Mouse (Mus musculus): ENCODE data around the gene Gm20388. TPM values are rescaled to one million over a fixed set of nuclear protein-coding genes. Genes with fewer than 3 reads are reported as not detected.
"Not testable (repeated sequence)": the region's sequence is repeated elsewhere in the genome, so short reads cannot be mapped to it uniquely, and the experiment has no call there.

Gene Gm20388
- polyA plus RNA-seq, 1 experiment from 2014 or later: not detected

GRCm38 (mm10) chr8:123600666-123601172 lies 3690.1 kb downstream of the Gm20388 start:
- not testable (repeated sequence) for H3K27me3 ChIP-seq; ATAC-seq (ENCODE audit: low read depth); H3K4me1 ChIP-seq (replicated peaks); H3K36me3 ChIP-seq; H3K9ac ChIP-seq; H3K4me2 ChIP-seq; H3K27ac ChIP-seq; H3K4me3 ChIP-seq (replicated peaks); H3K9me3 ChIP-seq (replicated peaks)
- DNase-seq: peak; percentile 14
- 60% methylated on average over 15 of the region's 19 CpGs for WGBS (ENCODE audit: insufficient replicate concordance)

GRCm38 (mm10) chr8:123601457-123601856 lies 3690.8 kb downstream of the Gm20388 start:
- not testable (repeated sequence) for H3K27me3 ChIP-seq; H3K9ac ChIP-seq; H3K9me3 ChIP-seq (replicated peaks); H3K36me3 ChIP-seq; H3K4me3 ChIP-seq (replicated peaks); H3K4me2 ChIP-seq; DNase-seq; H3K4me1 ChIP-seq (replicated peaks); ATAC-seq (ENCODE audit: low read depth); H3K27ac ChIP-seq
- WGBS (ENCODE audit: insufficient replicate concordance): no CpG with 5 or more reads among the region's 40 CpGs

DNA sequence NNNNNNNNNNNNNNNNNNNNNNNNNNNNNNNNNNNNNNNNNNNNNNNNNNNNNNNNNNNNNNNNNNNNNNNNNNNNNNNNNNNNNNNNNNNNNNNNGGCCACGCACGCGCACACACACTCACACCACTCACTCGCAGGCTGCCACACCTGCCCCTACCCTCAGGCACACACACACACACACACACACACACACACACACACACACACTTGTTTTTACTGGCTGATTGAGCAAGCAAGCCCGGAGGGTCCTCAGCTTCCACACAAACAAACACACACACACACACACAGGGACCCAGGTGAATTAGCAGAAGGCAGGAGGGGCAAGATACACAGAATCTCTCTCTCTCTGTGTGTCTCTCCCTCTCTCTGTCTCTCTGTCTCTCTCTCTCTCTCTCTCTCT lies 3702.0 kb downstream of the Gm20388 start:
- not testable (repeated sequence) for H3K27ac ChIP-seq

DNA sequence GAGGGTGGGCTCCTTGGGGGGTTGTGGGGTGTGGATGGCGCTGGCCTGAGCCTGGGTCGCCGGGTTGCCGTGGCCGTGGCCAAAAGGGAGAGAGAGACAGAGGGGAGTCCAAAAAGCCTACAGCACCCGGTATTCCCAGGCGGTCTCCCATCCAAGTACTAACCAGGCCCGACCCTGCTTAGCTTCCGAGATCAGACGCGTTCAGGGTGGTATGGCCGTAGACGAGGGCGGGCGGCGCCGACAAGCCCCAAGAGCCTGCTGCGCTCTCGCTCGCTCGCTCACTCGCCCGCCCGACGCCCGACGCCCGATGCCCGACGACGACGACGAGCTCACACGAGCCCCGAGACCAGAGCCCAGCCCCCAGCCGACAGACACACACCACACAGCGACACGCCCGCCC lies 3712.9 kb downstream of the Gm20388 start:
- H3K27me3 ChIP-seq: peaks cover 44% of the 10 kb centered on the region

More for the DNA sequence above, 3702.0 kb downstream of the Gm20388 start:
- H3K4me3 ChIP-seq (replicated peaks); DNase-seq; H3K36me3 ChIP-seq; H3K27me3 ChIP-seq; H3K4me1 ChIP-seq (replicated peaks); H3K9me3 ChIP-seq (replicated peaks); H3K4me2 ChIP-seq; H3K9ac ChIP-seq; ATAC-seq (ENCODE audit: low read depth): not testable (repeated sequence)
- 68% methylated on average over 4 of the region's 5 CpGs for WGBS (ENCODE audit: insufficient replicate concordance)

GRCm38 (mm10) chr8:123624274-123624673 lies 3713.6 kb downstream of the Gm20388 start:
- Histone ChIP-seq H3K4me1 (replicated peaks) (peaks cover 11% of the 10 kb centered on the region), H3K27me3 (peaks cover 48% of the 10 kb centered on the region), H3K27ac (no peak overlapping the region), H3K4me2 (no peak overlapping the region), H3K36me3 (no peaks in the 10 kb centered on the region), H3K4me3 (replicated peaks) (no peak overlapping the region), H3K9ac (no peak overlapping the region), H3K9me3 (replicated peaks) (no peaks in the 10 kb centered on the region)
- ATAC-seq (ENCODE audit: low read depth) (no peak), DNase-seq (no peak)
- 66% methylated on average over 5 of the region's 5 CpGs for WGBS (ENCODE audit: insufficient replicate concordance)

More for the DNA sequence above, 3712.9 kb downstream of the Gm20388 start:
- H3K4me2 ChIP-seq; H3K4me3 ChIP-seq (replicated peaks); H3K4me1 ChIP-seq (replicated peaks); H3K9me3 ChIP-seq (replicated peaks); DNase-seq; H3K36me3 ChIP-seq; H3K9ac ChIP-seq; H3K27ac ChIP-seq: not testable (repeated sequence)
- WGBS (ENCODE audit: insufficient replicate concordance): no CpG with 5 or more reads among the region's 39 CpGs
- ATAC-seq (ENCODE audit: low read depth): 0 out of 2 replicates have a peak, but pooled peaks have one; percentile 43

DNA sequence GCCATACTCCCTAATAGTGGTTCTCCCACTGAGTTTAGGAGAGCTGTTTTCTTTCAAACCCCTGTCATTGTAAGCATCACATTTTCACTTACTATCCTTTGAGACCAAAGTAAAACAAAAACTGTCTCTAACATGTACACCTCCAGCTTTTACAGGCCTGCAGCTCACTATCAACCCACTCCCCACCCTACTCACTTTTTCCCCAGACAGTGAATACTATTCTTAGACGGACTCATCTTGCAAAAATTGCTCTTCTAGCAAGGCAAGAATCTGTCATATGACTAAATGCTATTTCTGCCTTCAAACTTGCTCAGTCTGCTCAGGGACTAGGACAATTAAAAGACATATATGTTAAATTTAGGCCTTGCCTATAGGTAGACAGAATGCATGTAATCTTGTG lies 3714.1 kb downstream of the Gm20388 start:
- no peak overlapping the region for H3K4me3 ChIP-seq (replicated peaks)
- H3K9ac ChIP-seq: no peak overlapping the region
- peaks cover 52% of the 10 kb centered on the region for H3K27me3 ChIP-seq
- no peak overlapping the region for H3K4me2 ChIP-seq
- WGBS (ENCODE audit: insufficient replicate concordance): 40% methylated on average over 1 of the region's 1 CpGs
- no peaks in the 10 kb centered on the region for H3K9me3 ChIP-seq (replicated peaks)
- H3K4me1 ChIP-seq (replicated peaks): peaks cover 12% of the 10 kb centered on the region
- DNase-seq: no peak
- ATAC-seq (ENCODE audit: low read depth): no peak
- H3K36me3 ChIP-seq: no peaks in the 10 kb centered on the region
- no peak overlapping the region for H3K27ac ChIP-seq

- no peak overlapping the region for H3K9ac ChIP-seq
- H3K4me3 ChIP-seq (replicated peaks): no peak overlapping the region
- no peak overlapping the region for H3K27ac ChIP-seq
- peaks cover 12% of the 10 kb centered on the region for H3K4me1 ChIP-seq (replicated peaks)
- WGBS (ENCODE audit: insufficient replicate concordance): 16% methylated on average over 2 of the region's 2 CpGs
- H3K27me3 ChIP-seq: peaks cover 57% of the 10 kb centered on the region
- H3K9me3 ChIP-seq (replicated peaks): no peaks in the 10 kb centered on the region
- no peaks in the 10 kb centered on the region for H3K36me3 ChIP-seq
- no peak overlapping the region for H3K4me2 ChIP-seq
- no peak for ATAC-seq (ENCODE audit: low read depth)
- no peak for DNase-seq
Measured at GRCm38 (mm10) chr8:123625717-123626116, 3715.1 kb downstream of the Gm20388 start.

GRCm38 (mm10) chr8:123627410-123628147 lies 3716.9 kb downstream of the Gm20388 start:
- H3K36me3 ChIP-seq: no peaks in the 10 kb centered on the region
- H3K9ac ChIP-seq: no peak overlapping the region
- no peaks in the 10 kb centered on the region for H3K9me3 ChIP-seq (replicated peaks)
- no peak for DNase-seq
- ATAC-seq (ENCODE audit: low read depth): no peak
- no peak overlapping the region for H3K27ac ChIP-seq
- peaks cover 12% of the 10 kb centered on the region for H3K4me1 ChIP-seq (replicated peaks)
- H3K4me3 ChIP-seq (replicated peaks): no peak overlapping the region
- peaks cover 57% of the 10 kb centered on the region for H3K27me3 ChIP-seq
- 46% methylated on average over 6 of the region's 6 CpGs for WGBS (ENCODE audit: insufficient replicate concordance)
- H3K4me2 ChIP-seq: no peak overlapping the region

GRCm38 (mm10) chr8:123628253-123628967 lies 3717.8 kb downstream of the Gm20388 start:
- H3K36me3 ChIP-seq: no peaks in the 10 kb centered on the region
- H3K4me2 ChIP-seq: peak overlapping the region; percentile 42
- DNase-seq: no peak
- H3K27ac ChIP-seq: no peak overlapping the region
- peaks cover 12% of the 10 kb centered on the region for H3K4me1 ChIP-seq (replicated peaks)
- H3K27me3 ChIP-seq: peaks cover 57% of the 10 kb centered on the region
- H3K9me3 ChIP-seq (replicated peaks): no peaks in the 10 kb centered on the region
- WGBS (ENCODE audit: insufficient replicate concordance): 2% methylated on average over 8 of the region's 8 CpGs
- H3K9ac ChIP-seq: no peak overlapping the region
- peak overlapping the region; percentile 23 for H3K4me3 ChIP-seq (replicated peaks)
- ATAC-seq (ENCODE audit: low read depth): no peak

- H3K4me1 ChIP-seq (replicated peaks): peaks cover 12% of the 10 kb centered on the region
- no peak for ATAC-seq (ENCODE audit: low read depth)
- peak overlapping the region; percentile 42 for H3K4me2 ChIP-seq
- no peak overlapping the region for H3K9ac ChIP-seq
- H3K27ac ChIP-seq: no peak overlapping the region
- 8% methylated on average over 19 of the region's 19 CpGs for WGBS (ENCODE audit: insufficient replicate concordance)
- peak overlapping the region; percentile 23 for H3K4me3 ChIP-seq (replicated peaks)
- peak; percentile 43 for DNase-seq
- H3K36me3 ChIP-seq: no peaks in the 10 kb centered on the region
- H3K9me3 ChIP-seq (replicated peaks): no peaks in the 10 kb centered on the region
- peaks cover 57% of the 10 kb centered on the region for H3K27me3 ChIP-seq
Measured at GRCm38 (mm10) chr8:123628968-123629755, 3718.5 kb downstream of the Gm20388 start.

DNA sequence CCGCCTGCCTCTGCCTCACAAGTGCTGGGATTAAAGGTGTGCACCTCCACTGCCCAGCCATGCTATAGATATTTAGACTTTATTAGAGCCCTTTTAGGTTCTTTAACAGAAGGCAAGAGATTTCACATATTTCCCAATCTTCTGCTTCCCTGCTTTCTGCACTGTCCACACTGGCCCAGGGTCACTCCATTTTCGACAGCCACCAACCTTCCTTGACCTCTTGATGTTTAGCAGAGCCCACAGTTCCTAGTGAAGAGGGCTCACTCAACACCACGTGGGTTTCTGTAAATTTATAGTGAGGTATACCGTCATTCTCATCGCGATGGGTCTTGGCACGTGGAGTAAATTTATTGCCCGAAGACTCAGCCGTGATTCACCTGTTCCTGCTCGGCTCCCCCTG lies 3719.4 kb downstream of the Gm20388 start:
- Histone ChIP-seq H3K4me2 (no peak overlapping the region), H3K36me3 (no peaks in the 10 kb centered on the region), H3K4me1 (replicated peaks) (peaks cover 12% of the 10 kb centered on the region), H3K4me3 (replicated peaks) (no peak overlapping the region), H3K9ac (no peak overlapping the region), H3K27ac (no peak overlapping the region), H3K27me3 (peaks cover 48% of the 10 kb centered on the region), H3K9me3 (replicated peaks) (no peaks in the 10 kb centered on the region)
- no peak for DNase-seq
- no peak for ATAC-seq (ENCODE audit: low read depth)
- 44% methylated on average over 10 of the region's 10 CpGs for WGBS (ENCODE audit: insufficient replicate concordance)

Data from liver, embryonic 13.5 days (tissue).